Mouse (Mus musculus): ENCODE measurements around the gene Cep19.

DNA sequence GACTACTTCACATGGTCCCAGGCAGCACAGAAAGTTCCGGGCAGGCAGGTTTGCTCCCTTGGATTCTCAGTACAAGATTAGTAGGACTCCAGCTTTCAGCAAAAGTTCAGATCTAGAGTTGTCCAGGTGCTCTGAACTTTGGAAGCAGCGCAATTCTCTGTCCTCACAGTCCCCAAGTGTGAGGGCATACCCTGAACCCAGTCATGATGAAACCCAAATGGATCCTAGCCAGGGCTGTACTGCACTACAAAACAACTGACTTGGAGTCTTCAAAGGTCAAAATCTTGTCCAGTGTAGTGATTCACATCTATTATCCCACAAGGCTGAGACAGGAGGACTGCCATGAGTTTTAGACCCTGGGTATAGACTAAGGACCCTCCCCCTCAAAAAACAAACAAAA, 57.8 kb downstream of the Cep19 start:
- TF ChIP-seq CTCF (conservative IDR thresholded peaks at IDR 0.05; ENCODE audit: insufficient read depth, insufficient read length, low read depth, low read length) = no peak
- TF ChIP-seq POLR2A (IDR thresholded peaks at IDR 0.05; ENCODE audit: low read depth, low read length) = no peak

Data from kidney, adult 2 months (tissue).